Mouse (Mus musculus): ENCODE data around the gene Btg2. TPM values are rescaled to one million over a fixed set of nuclear protein-coding genes. Genes with fewer than 3 reads are reported as not detected.

Gene Btg2
- total and polyA plus RNA-seq, 2 experiments from 2014 or later, result 8.9 to 19.8 TPM

- no peak overlapping the region for H3K9ac ChIP-seq (replicated peaks; ENCODE audit: low read length, poor library complexity, severe bottlenecking)
Measured at GRCm38 (mm10) chr1:134096264-134096934, 17.5 kb upstream of the Btg2 start.

GRCm38 (mm10) chr1:134095721-134096120 is 16.8 kb upstream of the Btg2 start:
- Histone ChIP-seq H3K4me1 (ENCODE audit: insufficient read depth, low read length) (peaks cover 15% of the 10 kb centered on the region; the same call in 1 of the 2 replicates), H3K36me3 (ENCODE audit: insufficient read depth, low read length) (no peaks in the 10 kb centered on the region), H3K27me3 (ENCODE audit: insufficient read depth, low read length) (no peaks in the 10 kb centered on the region), H3K4me2 (ENCODE audit: low read depth, low read length, poor library complexity, severe bottlenecking) (no peak overlapping the region), H3K9ac (replicated peaks; ENCODE audit: low read length, poor library complexity, severe bottlenecking) (no peak overlapping the region), H3K9me3 (ENCODE audit: low read length) (no peaks in the 10 kb centered on the region), H3K27ac (ENCODE audit: low read depth, low read length) (no peak overlapping the region), H3K4me3 (ENCODE audit: low read depth, low read length) (no peak overlapping the region)
- WGBS, result 83% methylated on average over 4 of the region's 4 CpGs
- DNase-seq (ENCODE audit: low spot score) (no peak), ATAC-seq (ENCODE audit: low FRiP score) (no peak)
- TF ChIP-seq CTCF (IDR thresholded peaks at IDR 0.05), result no peak

More at GRCm38 (mm10) chr1:134096264-134096934, 17.5 kb upstream of the Btg2 start:
- Histone ChIP-seq H3K36me3 (ENCODE audit: insufficient read depth, low read length) (no peaks in the 10 kb centered on the region), H3K27ac (ENCODE audit: low read depth, low read length) (peak overlapping the region; percentile 55; the same call in 1 of the 2 replicates), H3K27me3 (ENCODE audit: insufficient read depth, low read length) (no peaks in the 10 kb centered on the region), H3K9me3 (ENCODE audit: low read length) (no peaks in the 10 kb centered on the region), H3K4me3 (ENCODE audit: low read depth, low read length) (no peak overlapping the region), H3K4me2 (ENCODE audit: low read depth, low read length, poor library complexity, severe bottlenecking) (no peak overlapping the region), H3K4me1 (ENCODE audit: insufficient read depth, low read length) (peaks cover 15% of the 10 kb centered on the region; the same call in 1 of the 2 replicates)
- ATAC-seq (ENCODE audit: low FRiP score), result no peak
- 19% methylated on average over 14 of the region's 14 CpGs for WGBS
- TF ChIP-seq CTCF (IDR thresholded peaks at IDR 0.05), result no peak
- DNase-seq (ENCODE audit: low spot score), result peak; percentile 79

GRCm38 (mm10) chr1:134095033-134095612 is 16.2 kb upstream of the Btg2 start:
- ATAC-seq (ENCODE audit: low FRiP score), result no peak

GRCm38 (mm10) chr1:134093771-134094526 is 15.0 kb upstream of the Btg2 start:
- peak overlapping the region; percentile 86 for H3K4me2 ChIP-seq (ENCODE audit: low read depth, low read length, poor library complexity, severe bottlenecking)
- peak overlapping the region; percentile 40; the same call in 1 of the 2 replicates for H3K4me3 ChIP-seq (ENCODE audit: low read depth, low read length)
- H3K27ac ChIP-seq (ENCODE audit: low read depth, low read length), result peak overlapping the region; percentile 71
- no peak for TF ChIP-seq CTCF (IDR thresholded peaks at IDR 0.05)
- no peaks in the 10 kb centered on the region for H3K27me3 ChIP-seq (ENCODE audit: insufficient read depth, low read length)
- DNase-seq (ENCODE audit: low spot score), result no peak
- no peaks in the 10 kb centered on the region for H3K36me3 ChIP-seq (ENCODE audit: insufficient read depth, low read length)
- no peaks in the 10 kb centered on the region for H3K9me3 ChIP-seq (ENCODE audit: low read length)
- ATAC-seq (ENCODE audit: low FRiP score), result no peak
- H3K4me1 ChIP-seq (ENCODE audit: insufficient read depth, low read length), result peaks cover 11% of the 10 kb centered on the region; the same call in 1 of the 2 replicates
- H3K9ac ChIP-seq (replicated peaks; ENCODE audit: low read length, poor library complexity, severe bottlenecking), result 0 out of 2 replicates have a peak overlapping the region, but pooled peaks have one; percentile 19
- 70% methylated on average over 13 of the region's 13 CpGs for WGBS

More at GRCm38 (mm10) chr1:134095033-134095612, 16.2 kb upstream of the Btg2 start:
- TF ChIP-seq CTCF (IDR thresholded peaks at IDR 0.05), result no peak
- H3K4me2 ChIP-seq (ENCODE audit: low read depth, low read length, poor library complexity, severe bottlenecking), result no peak overlapping the region
- WGBS, result 68% methylated on average over 7 of the region's 7 CpGs
- no peaks in the 10 kb centered on the region for H3K27me3 ChIP-seq (ENCODE audit: insufficient read depth, low read length)
- no peak overlapping the region for H3K9ac ChIP-seq (replicated peaks; ENCODE audit: low read length, poor library complexity, severe bottlenecking)
- peaks cover 15% of the 10 kb centered on the region; the same call in 1 of the 2 replicates for H3K4me1 ChIP-seq (ENCODE audit: insufficient read depth, low read length)
- H3K27ac ChIP-seq (ENCODE audit: low read depth, low read length), result no peak overlapping the region
- H3K9me3 ChIP-seq (ENCODE audit: low read length), result no peaks in the 10 kb centered on the region
- no peak for DNase-seq (ENCODE audit: low spot score)
- no peak overlapping the region for H3K4me3 ChIP-seq (ENCODE audit: low read depth, low read length)
- no peaks in the 10 kb centered on the region for H3K36me3 ChIP-seq (ENCODE audit: insufficient read depth, low read length)

- no peak for TF ChIP-seq CTCF (IDR thresholded peaks at IDR 0.05)
- no peaks in the 10 kb centered on the region for H3K9me3 ChIP-seq (ENCODE audit: low read length)
- peak overlapping the region; percentile 64 for H3K9ac ChIP-seq (replicated peaks; ENCODE audit: low read length, poor library complexity, severe bottlenecking)
- H3K36me3 ChIP-seq (ENCODE audit: insufficient read depth, low read length), result no peaks in the 10 kb centered on the region
- 2% methylated on average over 43 of the region's 43 CpGs for WGBS
- peak overlapping the region; percentile 86 for H3K4me2 ChIP-seq (ENCODE audit: low read depth, low read length, poor library complexity, severe bottlenecking)
- H3K4me3 ChIP-seq (ENCODE audit: low read depth, low read length), result peak overlapping the region; percentile 40
- no peaks in the 10 kb centered on the region for H3K27me3 ChIP-seq (ENCODE audit: insufficient read depth, low read length)
- peaks cover 11% of the 10 kb centered on the region; the same call in 1 of the 2 replicates for H3K4me1 ChIP-seq (ENCODE audit: insufficient read depth, low read length)
- peak overlapping the region; percentile 71 for H3K27ac ChIP-seq (ENCODE audit: low read depth, low read length)
- DNase-seq (ENCODE audit: low spot score), result peak; percentile 84
- peak; percentile 90 for ATAC-seq (ENCODE audit: low FRiP score)
Measured at GRCm38 (mm10) chr1:134092852-134093770, 14.2 kb upstream of the Btg2 start.
